20 mouse cellular contexts compared by ENCODE assay signal in the genomic region with DNA sequence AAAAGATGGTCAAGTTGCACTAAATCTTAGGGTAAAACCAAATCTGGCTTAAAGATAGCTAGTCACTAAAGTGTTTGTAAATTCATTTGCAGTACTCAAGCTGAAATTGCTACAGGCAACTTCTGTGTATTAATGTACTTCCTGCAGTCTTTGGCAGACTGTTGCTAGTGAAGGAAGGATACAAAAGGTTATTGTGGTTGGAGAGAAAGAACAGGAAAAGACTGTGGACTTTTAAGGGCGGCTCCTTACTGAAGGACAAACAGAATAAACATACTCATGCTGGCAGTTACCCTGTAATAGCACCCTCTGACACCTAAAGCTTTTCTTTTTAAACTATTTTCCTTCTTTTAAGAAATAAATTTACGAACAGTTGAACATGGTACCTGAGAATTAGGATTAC. TPM values are rescaled to one million over a fixed set of nuclear protein-coding genes. Genes with fewer than 3 reads are reported as not detected.
DNase-seq lines count a peak whose midpoint lies in the region; ATAC-seq and TF ChIP-seq lines count a peak whose summit lies in the region.
"Had no signal": no experiment of that assay in that cellular context is flagged by ENCODE, and none has a peak within 500 bp of the region (broad histone marks: within the 10 kb centered on the region; RNA-seq: fewer than 3 reads in every experiment).

No protein-coding gene starts in this region.

- no peak overlapping the region for H3K9ac ChIP-seq in liver, adult 2 months (ENCODE audit: low read depth, low read length)
- no peak overlapping the region for H3K9ac ChIP-seq in liver, embryonic 11.5 days (ENCODE audit: low read depth, low read length)
- H3K9ac ChIP-seq in intestine, embryonic 16.5 days (ENCODE audit: low read depth, low read length): no peak overlapping the region
- H3K9ac ChIP-seq in stomach, embryonic 16.5 days (ENCODE audit: low read length): no peak overlapping the region
- H3K9ac ChIP-seq: embryonic facial prominence, embryonic 15.5 days; forebrain, embryonic 13.5 days; midbrain, embryonic 13.5 days had no signal

- H3K4me2 ChIP-seq in liver, embryonic 11.5 days: no peak overlapping the region
- H3K4me2 ChIP-seq in intestine, embryonic 16.5 days (ENCODE audit: low read depth, low read length): no peak overlapping the region
- H3K4me2 ChIP-seq in stomach, embryonic 16.5 days (ENCODE audit: low read depth, low read length): no peak overlapping the region
- H3K4me2 ChIP-seq: embryonic facial prominence, embryonic 15.5 days; forebrain, embryonic 13.5 days; midbrain, embryonic 13.5 days had no signal

- intact Hi-C loops in heart, postnatal 14 days (cut with DNase I): no loop called here

- H3K36me3 ChIP-seq in liver, adult 2 months (ENCODE audit: control insufficient read depth, insufficient read depth, low read length): peaks cover 18% of the 10 kb centered on the region
- no peaks in the 10 kb centered on the region for H3K36me3 ChIP-seq in liver, embryonic 11.5 days (ENCODE audit: control insufficient read depth, insufficient read depth, low read length)
- H3K36me3 ChIP-seq in intestine, embryonic 16.5 days (ENCODE audit: control insufficient read depth, insufficient read depth, low read length): 0 out of 2 replicates have a peak, but pooled peaks cover 2% of the 10 kb centered on the region
- H3K36me3 ChIP-seq in stomach, embryonic 16.5 days (ENCODE audit: control insufficient read depth, insufficient read depth, low read length): no peaks in the 10 kb centered on the region; the same call in 1 of the 2 replicates
- H3K36me3 ChIP-seq: embryonic facial prominence, embryonic 15.5 days had no signal

- 51% methylated on average over 2 of the region's 2 CpGs for WGBS in liver, adult 2 months
- 67% methylated on average over 2 of the region's 2 CpGs for WGBS in liver, embryonic 11.5 days
- 46% methylated on average over 2 of the region's 2 CpGs for WGBS in intestine, embryonic 16.5 days
- 38% methylated on average over 2 of the region's 2 CpGs for WGBS in stomach, embryonic 16.5 days

- no peak overlapping the region for H3K4me3 ChIP-seq in liver, adult 2 months (ENCODE audit: insufficient read depth, low read depth, low read length)
- H3K4me3 ChIP-seq in liver, embryonic 11.5 days (ENCODE audit: low read depth, low read length): no peak overlapping the region
- no peak overlapping the region for H3K4me3 ChIP-seq in intestine, embryonic 16.5 days (ENCODE audit: low read length)
- H3K4me3 ChIP-seq in stomach, embryonic 16.5 days (replicated peaks; ENCODE audit: low read length): no peak overlapping the region
- H3K4me3 ChIP-seq: embryonic facial prominence, embryonic 15.5 days; forebrain, embryonic 13.5 days; midbrain, embryonic 13.5 days; myocyte had no signal

- no peaks in the 10 kb centered on the region for H3K27me3 ChIP-seq in liver, adult 2 months (ENCODE audit: control insufficient read depth, insufficient read depth, low read length)
- no peaks in the 10 kb centered on the region for H3K27me3 ChIP-seq in liver, embryonic 11.5 days (replicated peaks; ENCODE audit: control insufficient read depth, insufficient read depth, low read length)
- no peaks in the 10 kb centered on the region for H3K27me3 ChIP-seq in intestine, embryonic 16.5 days (replicated peaks; ENCODE audit: control insufficient read depth, insufficient read depth, low read length)
- H3K27me3 ChIP-seq in stomach, embryonic 16.5 days (ENCODE audit: control insufficient read depth, insufficient read depth, low read length): no peaks in the 10 kb centered on the region
- H3K27me3 ChIP-seq: embryonic facial prominence, embryonic 15.5 days; forebrain, embryonic 13.5 days; midbrain, embryonic 13.5 days had no signal

- H3K9me3 ChIP-seq in liver, embryonic 11.5 days (ENCODE audit: control insufficient read depth, low read length): no peaks in the 10 kb centered on the region
- no peaks in the 10 kb centered on the region for H3K9me3 ChIP-seq in intestine, embryonic 16.5 days (ENCODE audit: control insufficient read depth, low read length)
- H3K9me3 ChIP-seq in stomach, embryonic 16.5 days (replicated peaks; ENCODE audit: control insufficient read depth, low read length): no peaks in the 10 kb centered on the region
- H3K9me3 ChIP-seq: embryonic facial prominence, embryonic 15.5 days; forebrain, embryonic 13.5 days; midbrain, embryonic 13.5 days had no signal

- TF ChIP-seq POLR2A in liver, adult 2 months (IDR thresholded peaks at IDR 0.05; ENCODE audit: extremely low read depth, insufficient read depth, low read length): no peak

- no peak overlapping the region for H3K27ac ChIP-seq in liver, adult 2 months (replicated peaks; ENCODE audit: insufficient read depth, low read depth, low read length)
- no peak overlapping the region for H3K27ac ChIP-seq in liver, embryonic 11.5 days (ENCODE audit: low read depth, low read length)
- H3K27ac ChIP-seq in intestine, embryonic 16.5 days (ENCODE audit: low read length): no peak overlapping the region
- H3K27ac ChIP-seq in stomach, embryonic 16.5 days (ENCODE audit: low read length): no peak overlapping the region
- H3K27ac ChIP-seq: embryonic facial prominence, embryonic 15.5 days; forebrain, embryonic 13.5 days; macrophage; midbrain, embryonic 13.5 days had no signal

- DNase-seq in heart, adult 8-10 months (ENCODE audit: low spot score): peak; percentile 33
- DNase-seq in heart, postnatal 14 days: no peak
- peak; percentile 41 for DNase-seq in liver, adult 2 months (ENCODE audit: extremely low read depth, low read depth, low spot score)
- no peak for DNase-seq in liver, embryonic 11.5 days (ENCODE audit: low spot score)
- DNase-seq in cerebellum, postnatal 25 days: no peak
- DNase-seq: adrenal gland, adult 2 months; B cell, adult 2 months; cerebellum, adult 8-10 months; liver; right cerebral cortex, adult 18-20 months; thymus, postnatal 4 days had no signal

- H3K4me1 ChIP-seq in liver, adult 2 months (ENCODE audit: control insufficient read depth, insufficient read depth, low read length): no peaks in the 10 kb centered on the region; the same call in 1 of the 2 replicates
- peaks cover 2% of the 10 kb centered on the region; the same call in 1 of the 2 replicates for H3K4me1 ChIP-seq in liver, embryonic 11.5 days (replicated peaks; ENCODE audit: control insufficient read depth, insufficient read depth, low read length)
- H3K4me1 ChIP-seq in intestine, embryonic 16.5 days (ENCODE audit: control insufficient read depth, insufficient read depth, low read length): peaks cover 13% of the 10 kb centered on the region
- H3K4me1 ChIP-seq in stomach, embryonic 16.5 days (ENCODE audit: control insufficient read depth, insufficient read depth, low read length): peaks cover 3% of the 10 kb centered on the region; the same call in 1 of the 2 replicates
- H3K4me1 ChIP-seq: embryonic facial prominence, embryonic 15.5 days; midbrain, embryonic 13.5 days had no signal

- no peak for TF ChIP-seq CTCF in liver, adult 2 months (IDR thresholded peaks at IDR 0.05; ENCODE audit: low read depth, low read length)

- H3K79me2 ChIP-seq in liver, adult 2 months (ENCODE audit: control insufficient read depth, insufficient read depth, low read length): peaks cover 10% of the 10 kb centered on the region; the same call in 1 of the 2 replicates

- ATAC-seq in liver, embryonic 11.5 days (replicated peaks; ENCODE audit: low FRiP score): no peak
- peak; percentile 75 for ATAC-seq in intestine, embryonic 16.5 days
- ATAC-seq in stomach, embryonic 16.5 days (ENCODE audit: insufficient read depth, low FRiP score): peak; percentile 58; the same call in 1 of the 2 replicates
- ATAC-seq in granulocyte monocyte progenitor cell, adult 5-6 weeks (replicated peaks; ENCODE audit: poor library complexity, severe bottlenecking): no peak
- ATAC-seq: forebrain, embryonic 13.5 days; inflammation-experienced regulatory T-cells, adult 6 months; midbrain, embryonic 13.5 days had no signal

RNA-seq across cellular contexts. Expression of a gene that starts 50.2 kb away (rescaled TPM):
- total RNA-seq in heart, adult 8-10 months (2022): 10 to 100 TPM; 17.2 to 23.8 (median 19.1) TPM
- total RNA-seq in heart, postnatal 14 days (2021): 10 to 100 TPM; 28.9 to 31.3 TPM
- total RNA-seq in liver, adult 2 months (2014; rRNA removed): 39.1 and 43.0 TPM in 2 replicates
- 4.5 and 8.9 TPM in 2 replicates for polyA plus RNA-seq in liver, adult 2 months (2012; rRNA removed)
- polyA plus RNA-seq in liver, embryonic 11.5 days (2014; fragmentation: Nextera tagmentation; extraction: Ambion mirVana): 14.2 and 14.4 TPM in 2 replicates
- 19.7 and 23.6 TPM in 2 replicates for polyA plus RNA-seq in intestine, embryonic 16.5 days (2015; fragmentation: Nextera tagmentation; extraction: Ambion mirVana)
- polyA plus RNA-seq in stomach, embryonic 16.5 days (2015; fragmentation: Nextera tagmentation; extraction: Ambion mirVana): 20.0 and 21.5 TPM in 2 replicates
- total RNA-seq in granulocyte monocyte progenitor cell, adult 5-6 weeks (2014; fragmentation: Nextera tagmentation): 43.5 and 60.4 TPM in 2 replicates
- 33.8 and 45.6 TPM in 2 replicates for total RNA-seq in granulocyte monocyte progenitor cell, adult 5-6 weeks (2017)

Comparison
In these comparisons a context has a peak if more than half of its experiments do, and no peak if none do; other contexts are left out.
1. DNase-seq: peak in heart, adult 8-10 months (single experiment) and liver, adult 2 months (single experiment); none in heart, postnatal 14 days (0 of 2), liver, embryonic 11.5 days (single experiment) and cerebellum, postnatal 25 days (0 of 2).
2. ATAC-seq: peak in intestine, embryonic 16.5 days (single experiment) and stomach, embryonic 16.5 days (single experiment); none in liver, embryonic 11.5 days (single experiment) and granulocyte monocyte progenitor cell, adult 5-6 weeks (single experiment).